Mouse (Mus musculus) CH12F3 (cell line): ENCODE results near the gene Dock9.

Experiments used
- in situ Hi-C: fragments of 300-500 bp; cut with MboI; formaldehyde crosslinking; loops from 2 replicates; pipeline ENCODE4 v1.14.3; 2020; ENCODE audit warnings: low sequenced_read_pairs

The Dock9 gene

GRCm38 (mm10) chr14:121793639-121794038 is 4.0 kb downstream of the Dock9 start:
- in situ Hi-C loops, result no loop called here

DNA sequence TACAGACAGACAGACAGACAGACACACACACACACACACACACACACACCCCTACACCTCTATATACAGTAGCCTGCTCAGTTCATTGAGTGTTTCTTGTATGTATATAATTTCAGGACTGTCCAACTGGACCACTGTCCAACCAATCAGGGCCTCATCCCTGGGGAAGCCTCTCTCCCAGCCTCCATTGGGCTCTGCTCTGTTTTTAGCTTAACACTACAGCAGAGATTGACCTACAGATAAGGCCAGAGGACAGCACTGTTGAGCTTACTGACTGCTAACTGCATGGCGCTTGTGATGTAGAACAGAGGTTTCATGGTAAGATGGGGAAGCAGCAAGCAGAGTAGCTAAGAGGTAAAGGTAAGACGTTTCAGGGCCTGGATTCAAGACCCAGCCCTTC is 5.7 kb downstream of the Dock9 start:
- in situ Hi-C loops, result no loop called here

DNA sequence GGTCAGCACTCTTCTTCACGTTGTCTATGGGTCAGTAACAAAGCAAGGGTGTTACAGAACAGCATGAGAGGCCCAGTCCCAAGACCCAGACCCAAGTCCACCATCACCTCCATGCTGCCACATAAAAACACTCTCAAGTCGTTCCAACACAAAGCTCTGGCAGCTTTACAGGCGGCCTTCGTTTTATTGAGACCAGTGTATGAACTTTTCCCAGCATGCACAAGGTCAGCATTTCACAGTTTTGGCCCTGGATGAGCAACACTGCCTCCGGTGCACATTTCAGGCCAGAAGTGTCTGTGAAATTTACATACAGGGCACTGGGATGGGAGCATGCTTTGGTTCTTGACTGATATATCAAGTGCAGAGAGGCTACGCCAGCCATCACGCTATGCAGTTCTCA is 6.5 kb downstream of the Dock9 start:
- in situ Hi-C loops, result no loop called here

GRCm38 (mm10) chr14:121789273-121789672 is 8.4 kb downstream of the Dock9 start:
- in situ Hi-C loops, result no loop called here

DNA sequence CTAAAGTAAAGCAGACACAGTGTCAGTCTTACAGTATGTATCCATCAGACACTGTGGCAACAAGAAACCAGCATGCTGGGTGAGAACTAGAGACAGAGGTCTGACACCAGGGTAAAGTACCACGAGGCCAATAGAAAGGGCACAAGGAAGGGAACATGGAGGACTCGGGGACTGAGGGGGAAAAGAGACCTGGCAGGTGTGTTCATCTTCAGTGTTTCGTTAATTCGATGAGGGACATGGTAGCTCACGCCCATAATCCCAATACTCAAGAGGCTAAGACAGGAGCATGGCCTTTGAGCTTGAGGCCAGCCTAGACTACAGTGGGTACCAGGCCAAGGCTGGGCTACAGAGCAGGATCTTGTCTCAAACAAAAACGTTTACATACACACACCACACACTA is 9.2 kb downstream of the Dock9 start:
- in situ Hi-C loops, result no loop called here

GRCm38 (mm10) chr14:121787430-121787829 is 10.2 kb downstream of the Dock9 start:
- in situ Hi-C loops, result no loop called here

DNA sequence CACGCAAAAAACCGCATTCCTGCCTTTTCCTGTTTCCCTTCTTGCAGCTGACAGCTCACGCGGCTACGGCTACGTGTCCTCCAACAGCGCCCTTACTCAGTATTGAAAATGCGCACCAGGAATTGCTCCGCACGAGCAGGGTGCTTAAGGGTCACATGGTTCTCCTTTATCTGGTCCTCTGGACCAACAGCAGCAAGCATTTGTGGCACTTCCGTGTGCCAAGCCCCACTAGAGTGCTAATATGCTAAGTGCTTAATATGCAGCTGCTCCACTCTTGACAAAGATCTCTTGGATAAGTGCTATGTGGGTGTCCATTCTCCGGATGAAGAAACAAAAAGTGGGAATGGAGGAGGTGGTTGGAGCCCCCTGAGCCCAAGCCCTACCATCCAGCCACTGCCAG is 10.7 kb downstream of the Dock9 start:
- in situ Hi-C loops, result no loop called here

GRCm38 (mm10) chr14:121785394-121785793 is 12.2 kb downstream of the Dock9 start:
- in situ Hi-C loops, result no loop called here

DNA sequence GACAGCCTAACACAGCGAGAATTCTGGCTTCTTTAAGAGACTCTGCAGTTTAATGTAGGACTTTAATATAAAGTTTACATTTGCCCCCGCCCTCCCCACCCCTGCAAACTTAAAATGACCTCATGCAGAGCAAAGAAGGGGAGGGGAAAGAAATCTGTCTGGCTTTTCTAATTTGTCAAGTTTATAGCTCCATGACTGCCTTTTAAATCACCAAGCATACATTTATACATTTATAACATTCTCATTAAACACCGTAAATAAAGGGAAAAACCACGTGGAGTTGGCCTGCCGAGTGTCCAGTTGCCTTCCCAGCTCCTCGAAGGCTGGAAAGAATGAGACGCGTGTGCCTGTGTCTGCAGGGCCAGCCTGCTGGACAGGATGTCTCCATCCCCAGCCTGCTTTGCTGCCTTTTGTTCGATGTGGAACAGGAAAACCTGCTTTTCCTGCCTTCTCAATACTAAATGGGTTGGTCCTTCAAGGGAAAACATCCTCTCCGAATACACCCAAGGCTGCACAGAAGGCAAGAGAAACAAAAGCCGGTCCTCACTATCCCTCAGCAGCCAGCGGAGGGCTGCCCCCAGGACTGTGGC is 16.6 kb downstream of the Dock9 start:
- in situ Hi-C loops, result no loop called here

DNA sequence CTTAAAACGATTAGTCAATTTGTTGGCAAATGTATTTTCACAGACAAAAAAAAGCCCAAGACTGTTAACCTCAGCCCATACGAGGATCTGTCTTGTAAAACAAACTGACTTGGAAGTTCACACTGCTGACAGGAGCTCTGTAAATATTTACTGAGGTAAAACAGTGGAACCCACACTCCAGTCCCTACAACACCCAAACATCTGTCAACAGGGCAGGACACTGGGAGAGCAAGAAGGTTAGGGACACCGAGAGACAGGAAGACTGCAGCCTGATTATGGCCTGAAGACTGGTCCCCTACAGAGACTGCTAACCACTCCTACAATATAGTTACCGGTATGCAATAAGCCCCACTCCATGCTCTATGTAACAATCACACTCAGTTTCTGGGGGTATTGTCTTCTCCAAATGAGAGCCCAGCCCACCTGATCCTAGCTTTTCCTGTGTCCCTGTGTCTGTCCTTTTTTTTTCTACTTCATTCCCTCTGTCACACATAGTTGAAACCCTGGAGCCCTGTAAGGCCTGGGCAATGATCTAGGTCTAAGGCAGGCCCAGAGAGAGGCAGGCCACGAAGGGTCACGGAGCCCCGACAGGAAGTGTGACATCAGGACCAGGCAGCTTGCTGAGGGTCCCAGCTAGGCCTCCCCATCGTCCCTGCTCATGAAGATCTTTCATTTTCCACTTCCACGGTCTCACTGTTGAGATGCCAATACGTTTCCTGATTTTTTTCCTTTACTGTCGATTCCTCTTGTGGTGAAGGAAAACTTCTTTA is 17.3 kb downstream of the Dock9 start:
- in situ Hi-C loops, result no loop called here

GRCm38 (mm10) chr14:121779620-121780019 is 18.0 kb downstream of the Dock9 start:
- in situ Hi-C loops, result no loop called here

GRCm38 (mm10) chr14:121777279-121777831 is 20.3 kb downstream of the Dock9 start:
- in situ Hi-C loops, result no loop called here

DNA sequence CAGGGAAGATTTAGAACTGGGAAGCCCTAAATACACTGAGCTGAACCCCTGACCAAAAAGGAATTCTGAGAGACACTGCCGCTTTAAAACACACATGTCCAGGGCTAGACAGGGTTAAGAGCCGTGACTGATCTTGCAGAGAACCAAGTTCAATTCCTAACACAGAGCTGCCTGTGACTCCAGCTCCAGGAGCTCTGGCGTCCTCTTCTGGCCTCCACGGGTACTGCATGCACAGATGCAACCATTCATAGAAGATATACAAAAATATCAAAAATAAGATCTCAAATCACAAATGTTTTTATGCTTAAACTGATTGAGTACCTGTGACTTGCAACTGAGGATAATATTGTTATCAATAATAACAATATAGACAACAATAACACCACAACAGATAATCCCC is 20.9 kb downstream of the Dock9 start:
- in situ Hi-C loops, result no loop called here

DNA sequence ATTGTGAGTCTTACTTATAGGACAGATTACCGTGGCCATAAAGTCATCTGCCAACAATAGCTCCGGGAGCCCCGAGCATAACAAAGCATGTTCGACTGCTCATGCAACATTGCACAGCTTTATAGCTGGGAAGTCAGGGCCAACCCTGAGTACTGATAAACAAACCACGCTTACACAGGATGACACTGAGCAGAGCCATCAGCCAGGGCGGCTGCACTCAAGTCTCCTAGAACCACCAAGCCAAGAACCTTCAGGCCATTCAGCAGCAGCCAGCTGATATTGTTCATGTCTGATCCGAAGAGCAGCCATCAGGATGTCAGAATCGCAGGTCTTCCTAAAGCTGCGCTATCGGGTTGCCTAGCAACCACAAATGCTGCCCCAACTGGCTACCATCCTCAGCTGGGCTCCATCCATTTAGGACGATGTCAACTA is 35.6 kb downstream of the Dock9 start:
- in situ Hi-C loops, result no loop called here

DNA sequence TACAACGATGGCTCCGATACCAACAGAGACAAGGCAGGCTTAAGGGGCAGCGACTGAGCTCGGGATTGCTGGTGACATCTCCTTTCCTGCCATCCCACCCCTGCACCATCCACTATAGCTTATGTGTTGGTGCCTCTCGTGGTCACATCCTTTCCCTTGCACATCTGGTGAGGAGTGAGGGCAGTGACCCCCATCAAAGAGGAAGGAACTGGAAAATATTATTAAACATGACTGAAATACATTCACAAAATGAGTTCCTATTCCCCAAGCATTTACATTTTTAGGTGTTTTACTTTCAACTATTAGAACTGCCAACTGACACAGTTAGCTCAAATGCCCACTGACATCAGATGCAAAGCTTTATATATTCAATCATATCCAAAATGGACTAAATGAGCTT is 37.2 kb downstream of the Dock9 start:
- in situ Hi-C loops, result no loop called here

- in situ Hi-C loops, result no loop called here
These were observed 43.5 kb downstream of the Dock9 start for GRCm38 (mm10) chr14:121754110-121754509.

GRCm38 (mm10) chr14:121752686-121753426 is 44.8 kb downstream of the Dock9 start:
- in situ Hi-C loops, result no loop called here

DNA sequence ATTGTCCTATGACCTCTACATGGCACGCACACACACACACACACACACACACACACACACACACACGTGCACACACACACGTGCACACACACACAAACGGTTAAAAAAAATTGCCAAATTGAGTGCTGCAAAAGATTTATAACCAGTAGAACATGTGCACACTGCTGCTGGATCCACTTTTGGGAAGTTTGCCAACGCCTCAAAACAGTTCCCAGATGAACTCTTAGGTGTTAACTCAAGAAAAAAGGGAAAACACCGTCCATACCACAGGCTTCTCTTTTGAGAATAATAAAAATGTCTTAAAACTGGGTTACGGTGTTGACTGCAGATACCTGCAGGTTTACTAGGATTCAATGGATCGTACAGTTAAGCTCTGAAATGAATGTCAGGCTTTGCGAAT is 48.0 kb downstream of the Dock9 start:
- in situ Hi-C loops, result no loop called here

DNA sequence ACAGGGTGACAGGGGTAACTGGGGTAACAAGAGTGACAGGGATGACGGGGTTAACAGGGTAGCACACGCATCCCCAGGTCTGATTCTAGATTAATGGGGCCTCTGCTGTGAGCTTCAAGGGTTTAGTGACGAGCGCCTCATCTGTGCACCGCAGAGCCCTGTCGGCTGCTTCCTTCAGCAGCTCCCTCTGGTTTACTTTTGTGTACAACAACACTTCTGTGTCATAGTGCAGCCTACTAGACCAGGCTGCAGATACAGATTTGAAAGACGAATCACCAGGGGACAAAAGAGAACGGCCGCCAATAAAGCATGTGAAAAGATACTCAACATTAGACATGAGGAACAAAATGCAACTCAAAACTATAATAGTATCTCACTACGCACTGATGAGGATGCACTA is 48.6 kb downstream of the Dock9 start:
- in situ Hi-C loops, result no loop called here

GRCm38 (mm10) chr14:121747360-121747759 is 50.3 kb downstream of the Dock9 start:
- in situ Hi-C loops, result no loop called here

GRCm38 (mm10) chr14:121743787-121744417 is 53.7 kb downstream of the Dock9 start:
- in situ Hi-C loops, result no loop called here
